Mouse (Mus musculus) limb, embryonic 14.5 days (tissue): ENCODE measurements around the gene Naa35. TPM values are rescaled to one million over a fixed set of nuclear protein-coding genes. Genes with fewer than 3 reads are reported as not detected.

Experiments
- ATAC-seq: fragments of 200-750 bp; cut with Nextera tagmentation; 2 replicates; pipeline ENCODE4 v1.8.0; 2017; ENCODE audit warnings: low read depth, moderate number of reproducible peaks, moderate TSS enrichment; ENCODE audit not compliant: low FRiP score
- DNase-seq: peaks from one replicate; pipeline ENCODE4 v3.0.0-alpha.2; 2015; ENCODE audit warnings: low spot score
- H3K27ac ChIP-seq: fragments of 300-500 bp; sonication (generic); replicated peaks from 2 replicates; pipeline ENCODE4 v1.5.1; 2014; ENCODE audit warnings: low read depth, mild to moderate bottlenecking, low read length, moderate library complexity, mixed read lengths
- H3K27me3 ChIP-seq: fragments of 300-500 bp; sonication (generic); 2 replicates; pipeline ENCODE4 v1.6.1; 2014; ENCODE audit warnings: low read length, mixed read lengths; ENCODE audit not compliant: control insufficient read depth, insufficient read depth
- H3K36me3 ChIP-seq: fragments of 300-500 bp; sonication (generic); 2 replicates; pipeline ENCODE4 v1.6.1; 2014; ENCODE audit warnings: mild to moderate bottlenecking, low read length, moderate library complexity, mixed read lengths; ENCODE audit not compliant: control insufficient read depth, insufficient read depth
- H3K4me1 ChIP-seq: fragments of 300-500 bp; sonication (generic); 2 replicates; pipeline ENCODE4 v1.6.1; 2014; ENCODE audit warnings: antibody characterized with exemption, low read length, mixed read lengths; ENCODE audit not compliant: control insufficient read depth, insufficient read depth
- H3K4me2 ChIP-seq: fragments of 300-500 bp; sonication (generic); replicated peaks from 2 replicates; pipeline ENCODE4 v1.6.1; 2014; ENCODE audit warnings: low read depth, mild to moderate bottlenecking, low read length, moderate library complexity; ENCODE audit not compliant: severe bottlenecking
- H3K4me3 ChIP-seq: fragments of 300-500 bp; sonication (generic); replicated peaks from 2 replicates; pipeline ENCODE4 v1.5.1; 2014; ENCODE audit warnings: low read length
- H3K9ac ChIP-seq: fragments of 300-500 bp; sonication (generic); 2 replicates; pipeline ENCODE4 v1.6.1; 2014; ENCODE audit warnings: mild to moderate bottlenecking, low read depth, low read length, moderate library complexity; ENCODE audit not compliant: severe bottlenecking
- H3K9me3 ChIP-seq: fragments of 300-500 bp; sonication (generic); 2 replicates; pipeline ENCODE4 v1.6.1; 2016; ENCODE audit warnings: low read length; ENCODE audit not compliant: control insufficient read depth
- POLR2A ChIP-seq: fragments of 200-500 bp; IDR thresholded peaks from 2 replicates; pipeline ENCODE4 v1.8.0; 2012; ENCODE audit warnings: inconsistent platforms, mild to moderate bottlenecking, moderate library complexity, borderline replicate concordance; ENCODE audit not compliant: insufficient read depth, insufficient read length; ENCODE audit errors: extremely low read depth
- WGBS: fragments of 180-500 bp; shearing (Covaris S2); extraction: QIAGEN DNeasy Blood & Tissue Kit; methylation state at CpG from one replicate; pipeline ENCODE4 v1.1.7; 2014; 5-methylcytosine and 5-hydroxymethylcytosine counted together
- polyA plus RNA-seq, 2 experiments: library from polyadenylated mRNA; depleted of rRNA in 1 of 2; stranded (reverse) in 1 of 2; unstranded in 1 of 2; fragments of >200 nt; fragmentation: Nextera tagmentation in 1 of 2; extraction: Ambion mirVana in 1 of 2; gene quantifications; 2 replicates each; pipeline versions ENCODE4 v1.2.1 to v1.2.3; 2012 to 2014

Gene Naa35
- polyA plus RNA-seq, 2 experiments = 68.5 to 88.8 TPM

DNA sequence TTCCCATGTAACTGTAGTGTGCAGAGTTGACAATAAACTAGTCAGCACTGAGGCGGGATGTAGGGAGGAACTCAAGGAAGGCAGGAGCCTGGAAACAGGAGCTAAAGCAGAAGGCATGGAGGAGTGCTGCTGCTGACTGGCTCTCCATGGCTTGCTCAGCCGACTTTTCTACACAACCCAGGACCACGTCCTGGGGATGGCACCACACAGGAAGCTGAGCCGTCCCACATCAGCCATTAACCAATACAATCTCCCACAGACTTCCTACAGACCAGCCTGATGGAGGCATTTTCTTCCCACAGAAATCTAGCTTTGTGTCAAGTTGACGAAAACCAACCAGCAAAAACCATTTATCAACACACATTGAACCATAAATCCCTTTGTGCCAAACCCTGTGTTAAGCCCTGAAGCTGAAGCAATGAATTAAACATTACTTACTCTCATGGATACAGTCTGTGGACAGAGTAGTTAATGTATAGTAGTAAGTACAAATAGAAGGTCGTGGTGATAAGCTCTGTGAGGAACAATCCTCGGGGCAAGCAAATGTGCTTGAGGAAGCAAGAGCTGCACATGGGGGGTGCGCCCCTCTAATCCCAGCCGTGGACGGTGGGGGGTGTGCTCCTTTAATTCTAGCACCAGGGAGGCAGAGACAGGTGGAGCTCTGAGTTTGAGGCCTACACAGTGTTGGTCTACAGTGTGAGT lies 20.3 kb downstream of the Naa35 start:
- no peak for ATAC-seq
- TF ChIP-seq POLR2A = no peak
- H3K27ac ChIP-seq = no peak overlapping the region

DNA sequence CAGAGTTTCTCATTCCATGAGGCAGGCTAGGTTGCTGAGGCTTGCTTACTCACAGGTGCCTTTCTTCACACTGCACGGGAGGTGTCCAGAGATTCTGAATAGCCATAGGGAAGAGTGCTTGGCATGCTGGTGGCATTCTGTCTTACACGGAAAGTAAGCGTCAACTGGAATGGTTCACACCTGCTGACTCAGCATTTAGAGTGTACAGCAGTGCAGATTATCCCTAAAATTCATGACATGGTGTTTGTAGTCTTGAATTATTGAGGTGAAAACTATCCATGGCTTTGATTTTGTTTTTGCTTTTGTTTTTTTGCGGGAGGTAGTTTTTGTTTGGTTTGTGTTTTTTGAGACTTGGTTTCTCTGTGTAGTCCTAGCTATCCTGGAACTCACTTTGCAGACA lies 24.8 kb downstream of the Naa35 start:
- DNase-seq = no peak
- Histone ChIP-seq H3K9me3 (no peaks in the 10 kb centered on the region), H3K4me2 (no peak overlapping the region), H3K36me3 (peaks cover 89% of the 10 kb centered on the region), H3K27me3 (no peaks in the 10 kb centered on the region), H3K27ac (no peak overlapping the region), H3K9ac (no peak overlapping the region), H3K4me3 (no peak overlapping the region), H3K4me1 (no peaks in the 10 kb centered on the region)
- TF ChIP-seq POLR2A = no peak
- 94% methylated on average over 4 of the region's 4 CpGs for WGBS
- ATAC-seq = no peak

More for the DNA sequence above, 20.3 kb downstream of the Naa35 start:
- Histone ChIP-seq H3K4me1 (no peaks in the 10 kb centered on the region), H3K9ac (no peak overlapping the region), H3K4me3 (no peak overlapping the region), H3K27me3 (no peaks in the 10 kb centered on the region), H3K4me2 (no peak overlapping the region), H3K9me3 (no peaks in the 10 kb centered on the region), H3K36me3 (peaks cover 89% of the 10 kb centered on the region)
- WGBS = 84% methylated on average over 10 of the region's 10 CpGs
- no peak for DNase-seq

DNA sequence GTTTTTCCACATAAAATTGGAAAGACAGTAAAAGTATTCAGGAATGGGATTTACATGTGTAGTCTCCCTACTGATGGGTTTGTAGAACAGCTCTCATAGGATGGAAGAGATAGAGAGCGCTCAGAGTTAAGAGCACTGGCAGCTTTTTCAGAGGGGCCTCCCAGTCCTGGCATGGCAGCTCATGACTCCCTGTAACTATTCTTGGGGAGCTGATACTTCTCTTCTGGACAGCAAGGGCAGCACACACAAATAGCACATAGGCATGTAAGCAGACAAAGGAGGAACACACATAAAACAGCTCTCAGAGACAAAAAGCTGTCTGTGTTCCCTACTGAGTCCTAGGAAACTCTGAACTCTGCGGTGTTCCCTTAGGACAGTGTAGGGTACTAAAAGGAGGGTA lies 25.4 kb downstream of the Naa35 start:
- Histone ChIP-seq H3K4me1 (no peaks in the 10 kb centered on the region), H3K9me3 (no peaks in the 10 kb centered on the region), H3K27me3 (no peaks in the 10 kb centered on the region), H3K36me3 (peaks cover 89% of the 10 kb centered on the region), H3K4me2 (no peak overlapping the region), H3K27ac (no peak overlapping the region), H3K9ac (no peak overlapping the region), H3K4me3 (no peak overlapping the region)
- TF ChIP-seq POLR2A = no peak
- ATAC-seq = no peak
- WGBS = 100% methylated on average over 2 of the region's 2 CpGs
- DNase-seq = no peak

DNA sequence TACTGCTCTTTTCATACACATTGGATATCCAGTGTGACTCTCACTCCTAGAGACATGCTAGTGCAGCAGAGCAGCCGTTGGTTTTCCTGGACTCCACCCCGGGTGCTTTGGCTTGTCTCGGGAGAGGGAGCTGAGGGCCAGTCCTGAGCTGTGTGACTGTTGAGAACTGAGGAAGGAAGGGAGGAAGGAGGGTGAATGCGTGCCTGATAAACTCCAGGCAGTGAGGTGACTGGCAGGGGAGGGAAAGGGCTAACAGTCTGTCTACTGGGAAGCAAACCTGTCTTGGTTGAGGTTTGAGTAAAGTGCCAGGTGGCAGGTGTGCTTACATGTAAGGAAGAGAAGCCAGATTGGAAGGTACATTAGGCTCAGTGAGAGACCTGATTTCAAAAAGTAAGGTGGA lies 28.8 kb downstream of the Naa35 start:
- no peak overlapping the region for H3K27ac ChIP-seq
- no peaks in the 10 kb centered on the region for H3K27me3 ChIP-seq
- H3K4me2 ChIP-seq = no peak overlapping the region
- no peak for ATAC-seq
- peaks cover 77% of the 10 kb centered on the region for H3K36me3 ChIP-seq
- 87% methylated on average over 4 of the region's 4 CpGs for WGBS
- no peaks in the 10 kb centered on the region for H3K4me1 ChIP-seq
- no peaks in the 10 kb centered on the region for H3K9me3 ChIP-seq
- no peak for DNase-seq
- H3K4me3 ChIP-seq = no peak overlapping the region
- no peak for TF ChIP-seq POLR2A
- H3K9ac ChIP-seq = no peak overlapping the region

DNA sequence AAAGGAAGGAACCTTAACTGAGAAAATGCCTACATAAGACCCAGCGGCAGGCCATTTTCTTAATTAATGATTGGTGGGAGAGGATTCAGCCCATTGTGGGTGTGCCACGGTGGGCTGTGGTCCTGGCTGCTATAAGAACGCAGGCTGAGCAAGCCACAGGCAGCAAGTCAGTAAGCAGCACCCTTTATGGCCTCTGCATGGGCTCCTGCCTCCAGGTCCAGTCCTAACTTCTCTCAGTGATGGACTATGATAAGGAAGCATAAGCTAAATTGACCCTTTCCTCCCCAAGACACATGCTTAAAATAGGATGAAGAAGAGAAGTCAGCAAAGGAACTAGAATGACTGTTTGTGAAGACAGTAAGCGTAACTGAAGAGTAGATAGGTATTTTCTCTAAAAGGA lies 30.1 kb downstream of the Naa35 start:
- H3K27me3 ChIP-seq = no peaks in the 10 kb centered on the region
- H3K4me1 ChIP-seq = no peaks in the 10 kb centered on the region
- H3K9me3 ChIP-seq = no peaks in the 10 kb centered on the region
- TF ChIP-seq POLR2A = no peak
- no peak overlapping the region for H3K4me2 ChIP-seq
- no peak overlapping the region for H3K9ac ChIP-seq
- DNase-seq = no peak
- H3K27ac ChIP-seq = no peak overlapping the region
- H3K36me3 ChIP-seq = peaks cover 74% of the 10 kb centered on the region
- no peak overlapping the region for H3K4me3 ChIP-seq
- ATAC-seq = no peak
- WGBS = 95% methylated on average over 4 of the region's 4 CpGs
